Mouse (Mus musculus) embryonic facial prominence, embryonic 14.5 days (tissue): Measurements from ENCODE around the gene Abhd16b. TPM values are rescaled to one million over a fixed set of nuclear protein-coding genes. Genes with fewer than 3 reads are reported as not detected.

ENCODE experiments used
- ATAC-seq: fragments of 200-750 bp; cut with Nextera tagmentation; 2 replicates; pipeline ENCODE4 v1.8.0; 2017; ENCODE audit warnings: low read depth, moderate number of reproducible peaks, moderate TSS enrichment
- DNase-seq: peaks from one replicate; pipeline ENCODE4 v3.0.0-alpha.2; 2015; ENCODE audit warnings: low spot score
- H3K27ac ChIP-seq: fragments of 300-500 bp; sonication (generic); replicated peaks from 2 replicates; pipeline ENCODE4 v1.5.1; 2014; ENCODE audit warnings: low read depth, mild to moderate bottlenecking, low read length, moderate library complexity
- H3K27me3 ChIP-seq: fragments of 300-500 bp; sonication (generic); replicated peaks from 2 replicates; pipeline ENCODE4 v1.6.1; 2014; ENCODE audit warnings: low read length; ENCODE audit not compliant: control insufficient read depth, insufficient read depth
- H3K36me3 ChIP-seq: fragments of 300-500 bp; sonication (generic); 2 replicates; pipeline ENCODE4 v1.6.1; 2014; ENCODE audit warnings: low read length, mixed read lengths; ENCODE audit not compliant: control insufficient read depth, insufficient read depth
- H3K4me1 ChIP-seq: fragments of 300-500 bp; sonication (generic); 2 replicates; pipeline ENCODE4 v1.6.1; 2014; ENCODE audit warnings: antibody characterized with exemption, low read length; ENCODE audit not compliant: control insufficient read depth, insufficient read depth
- H3K4me2 ChIP-seq: fragments of 300-500 bp; sonication (generic); 2 replicates; pipeline ENCODE4 v1.6.1; 2014; ENCODE audit warnings: low read depth, mild to moderate bottlenecking, low read length, moderate library complexity, mixed read lengths
- H3K4me3 ChIP-seq: fragments of 300-500 bp; sonication (generic); 2 replicates; pipeline ENCODE4 v1.5.1; 2014; ENCODE audit warnings: low read depth, mild to moderate bottlenecking, low read length
- H3K9ac ChIP-seq: fragments of 300-500 bp; sonication (generic); 2 replicates; pipeline ENCODE4 v1.6.1; 2014; ENCODE audit warnings: low read depth, mild to moderate bottlenecking, low read length, moderate library complexity, mixed read lengths
- H3K9me3 ChIP-seq: fragments of 300-500 bp; sonication (generic); 2 replicates; pipeline ENCODE4 v1.6.1; 2016; ENCODE audit warnings: low read length; ENCODE audit not compliant: control insufficient read depth
- WGBS: fragments of 180-500 bp; shearing (Covaris S2); extraction: QIAGEN DNeasy Blood & Tissue Kit; methylation state at CpG from one replicate; pipeline ENCODE4 v1.1.7; 2014; 5-methylcytosine and 5-hydroxymethylcytosine counted together
- polyA plus RNA-seq: library from polyadenylated mRNA; unstranded; fragments of >200 nt; fragmentation: Nextera tagmentation; extraction: Ambion mirVana; gene quantifications from 2 replicates; pipeline ENCODE4 v1.2.1, GENCODE M21; 2014

Gene Abhd16b
- polyA plus RNA-seq, 1 experiment from 2014 or later, result 0.21 TPM

DNA sequence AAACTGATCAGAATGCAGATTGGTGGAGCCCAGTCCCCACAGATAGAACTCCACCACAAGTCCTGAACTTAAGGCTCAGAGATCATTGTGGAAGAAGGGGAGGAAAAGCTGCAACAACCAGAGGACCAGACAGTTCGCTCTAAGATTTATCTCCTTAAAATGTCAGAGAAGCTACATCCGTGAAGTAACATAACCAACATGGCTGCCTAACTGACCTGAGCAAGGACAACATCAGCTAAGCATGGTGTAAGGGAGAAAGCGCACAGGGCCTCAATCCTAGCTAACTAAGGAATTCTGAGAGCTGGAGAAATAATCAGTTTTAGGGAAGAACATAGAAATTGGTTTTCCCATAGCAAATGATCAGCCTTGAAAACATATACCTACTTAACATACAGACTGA lies 26.2 kb downstream of the Abhd16b start:
- Histone ChIP-seq H3K4me3 (peak overlapping the region; percentile 94), H3K4me1 (peaks cover 14% of the 10 kb centered on the region), H3K4me2 (peak overlapping the region; percentile 62), H3K27ac (peak overlapping the region; percentile 97), H3K9me3 (no peaks in the 10 kb centered on the region), H3K27me3 (no peaks in the 10 kb centered on the region), H3K36me3 (peaks cover 41% of the 10 kb centered on the region), H3K9ac (peak overlapping the region; percentile 94)
- WGBS, result 73% methylated on average over 3 of the region's 3 CpGs
- DNase-seq, result no peak
- no peak for ATAC-seq

GRCm38 (mm10) chr2:181520118-181520935 lies 27.3 kb downstream of the Abhd16b start, which contains the start of gene Dnajc5:
Dnajc5 (plus strand) TSS chr2:181520485.
- under 1% methylated on average over 67 of the region's 74 CpGs for WGBS
- Histone ChIP-seq H3K4me2 (peak within 1 kb of the TSS; percentile 62), H3K9ac (peak within 1 kb of the TSS; percentile 94), H3K4me3 (peak within 1 kb of the TSS; percentile 94), H3K9me3 (no peaks in the 10 kb centered on the region), H3K36me3 (peaks cover 31% of the 10 kb centered on the region), H3K4me1 (peaks cover 14% of the 10 kb centered on the region), H3K27me3 (no peaks in the 10 kb centered on the region), H3K27ac (peak within 1 kb of the TSS; percentile 97)
- ATAC-seq (peak; percentile 99), DNase-seq (peak; percentile 99)

- H3K9ac ChIP-seq, result peak overlapping the region; percentile 94
- WGBS, result 0% methylated on average over 17 of the region's 17 CpGs
- peak overlapping the region; percentile 97 for H3K27ac ChIP-seq
- peaks cover 14% of the 10 kb centered on the region for H3K4me1 ChIP-seq
- peak overlapping the region; percentile 62 for H3K4me2 ChIP-seq
- DNase-seq, result no peak
- no peak for ATAC-seq
- H3K27me3 ChIP-seq, result no peaks in the 10 kb centered on the region
- H3K4me3 ChIP-seq, result peak overlapping the region; percentile 94
- H3K36me3 ChIP-seq, result peaks cover 25% of the 10 kb centered on the region
- no peaks in the 10 kb centered on the region for H3K9me3 ChIP-seq
Measured at GRCm38 (mm10) chr2:181520936-181521227, 27.9 kb downstream of the Abhd16b start.

GRCm38 (mm10) chr2:181521491-181521890 lies 28.5 kb downstream of the Abhd16b start:
- peak overlapping the region; percentile 94 for H3K4me3 ChIP-seq
- H3K4me2 ChIP-seq, result peak overlapping the region; percentile 62
- H3K27me3 ChIP-seq, result no peaks in the 10 kb centered on the region
- DNase-seq (no peak), ATAC-seq (no peak)
- peaks cover 21% of the 10 kb centered on the region for H3K36me3 ChIP-seq
- no peaks in the 10 kb centered on the region for H3K9me3 ChIP-seq
- peaks cover 14% of the 10 kb centered on the region for H3K4me1 ChIP-seq
- peak overlapping the region; percentile 94 for H3K9ac ChIP-seq
- WGBS, result 52% methylated on average over 10 of the region's 10 CpGs
- H3K27ac ChIP-seq, result no peak overlapping the region

DNA sequence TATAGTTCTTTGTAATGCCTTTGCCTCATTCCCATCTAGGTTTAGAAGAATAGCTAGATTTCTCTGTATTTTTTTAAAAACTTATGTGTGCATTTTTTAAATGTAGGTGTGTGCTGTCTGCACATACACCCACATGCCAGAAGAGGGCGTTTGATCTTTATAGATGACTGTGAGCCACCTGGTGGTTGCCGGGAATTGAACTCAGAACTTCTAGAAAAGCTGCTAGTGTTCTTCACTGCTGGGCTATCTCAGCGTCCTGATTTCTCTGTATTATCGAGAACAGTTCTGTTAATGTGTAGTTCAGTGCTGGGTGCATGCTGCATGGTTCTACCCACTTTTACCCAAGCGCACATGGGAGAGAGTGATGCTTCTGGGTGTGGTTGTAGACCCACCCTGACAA lies 29.8 kb downstream of the Abhd16b start:
- Histone ChIP-seq H3K4me3 (no peak overlapping the region), H3K36me3 (peaks cover 13% of the 10 kb centered on the region; the same call in 1 of the 2 replicates), H3K4me1 (peaks cover 14% of the 10 kb centered on the region), H3K9ac (no peak overlapping the region), H3K4me2 (no peak overlapping the region), H3K27ac (no peak overlapping the region), H3K9me3 (no peaks in the 10 kb centered on the region), H3K27me3 (no peaks in the 10 kb centered on the region)
- 71% methylated on average over 5 of the region's 5 CpGs for WGBS
- DNase-seq, result no peak
- no peak for ATAC-seq

- peaks cover 34% of the 10 kb centered on the region for H3K36me3 ChIP-seq
- H3K9ac ChIP-seq, result no peak overlapping the region
- no peak overlapping the region for H3K27ac ChIP-seq
- peaks cover 4% of the 10 kb centered on the region for H3K4me1 ChIP-seq
- DNase-seq, result peak; percentile 29
- ATAC-seq, result no peak
- H3K9me3 ChIP-seq, result peaks cover 13% of the 10 kb centered on the region
- H3K27me3 ChIP-seq, result no peaks in the 10 kb centered on the region
- no peak overlapping the region for H3K4me3 ChIP-seq
- no peak overlapping the region for H3K4me2 ChIP-seq
- 86% methylated on average over 5 of the region's 5 CpGs for WGBS
Measured at GRCm38 (mm10) chr2:181525526-181525925, 32.5 kb downstream of the Abhd16b start.

DNA sequence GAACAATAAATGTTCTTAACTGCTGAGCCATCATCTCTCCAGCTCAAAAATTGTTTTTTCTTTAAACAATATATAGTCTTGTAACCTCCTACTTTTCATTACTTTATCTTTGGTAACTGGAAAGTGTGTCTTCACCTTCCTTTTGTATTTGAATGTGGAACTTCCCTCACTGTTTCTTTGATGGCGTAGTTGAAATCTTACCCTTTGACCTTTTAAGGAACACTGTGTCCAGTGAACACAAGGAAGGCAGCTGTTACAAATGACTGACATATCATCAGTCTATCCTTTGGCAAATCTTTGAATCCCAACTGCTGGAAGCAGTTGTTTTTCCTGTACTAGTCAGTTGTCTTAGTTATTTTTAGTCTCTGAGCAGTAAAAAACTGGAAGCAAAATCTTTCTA lies 36.1 kb downstream of the Abhd16b start:
- ATAC-seq, result no peak
- H3K27me3 ChIP-seq, result no peaks in the 10 kb centered on the region
- H3K4me1 ChIP-seq, result no peaks in the 10 kb centered on the region
- H3K36me3 ChIP-seq, result peaks cover 48% of the 10 kb centered on the region
- H3K4me3 ChIP-seq, result no peak overlapping the region
- 91% methylated on average over 1 of the region's 1 CpGs for WGBS
- H3K27ac ChIP-seq, result no peak overlapping the region
- no peak overlapping the region for H3K9ac ChIP-seq
- DNase-seq, result no peak
- peaks cover 25% of the 10 kb centered on the region for H3K9me3 ChIP-seq
- no peak overlapping the region for H3K4me2 ChIP-seq

DNA sequence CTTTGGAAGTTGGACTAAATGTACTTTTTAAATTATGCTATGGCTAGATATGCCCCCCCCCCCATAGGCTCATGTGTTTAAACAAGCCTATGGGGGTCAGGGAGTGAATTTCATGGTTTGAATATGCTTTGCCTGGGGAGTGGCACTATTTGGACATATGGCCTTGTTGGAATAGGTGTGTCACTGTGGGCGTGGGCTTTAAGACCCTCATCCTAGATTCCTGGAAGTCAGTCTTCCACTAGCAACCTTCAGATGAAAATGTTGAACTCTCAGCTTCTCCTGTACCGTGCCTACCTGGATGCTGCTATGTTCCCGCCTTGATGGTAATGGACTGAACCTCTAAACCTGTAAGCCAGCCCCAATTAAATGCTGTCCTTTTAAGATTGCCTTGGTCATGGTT lies 39.6 kb downstream of the Abhd16b start:
- H3K27ac ChIP-seq, result no peak overlapping the region
- H3K9me3 ChIP-seq, result peaks cover 25% of the 10 kb centered on the region
- 96% methylated on average over 3 of the region's 3 CpGs for WGBS
- ATAC-seq (no peak), DNase-seq (no peak)
- peaks cover 42% of the 10 kb centered on the region for H3K36me3 ChIP-seq
- no peaks in the 10 kb centered on the region for H3K27me3 ChIP-seq
- H3K9ac ChIP-seq, result no peak overlapping the region
- H3K4me3 ChIP-seq, result no peak overlapping the region
- H3K4me1 ChIP-seq, result no peaks in the 10 kb centered on the region
- H3K4me2 ChIP-seq, result no peak overlapping the region

- Histone ChIP-seq H3K9ac (no peak overlapping the region), H3K4me3 (no peak overlapping the region), H3K4me2 (no peak overlapping the region), H3K9me3 (0 out of 2 replicates have a peak, but pooled peaks cover 3% of the 10 kb centered on the region), H3K27me3 (no peaks in the 10 kb centered on the region), H3K4me1 (no peaks in the 10 kb centered on the region), H3K27ac (no peak overlapping the region), H3K36me3 (peaks cover 22% of the 10 kb centered on the region; the same call in 1 of the 2 replicates)
- 91% methylated on average over 2 of the region's 2 CpGs for WGBS
- no peak for ATAC-seq
- DNase-seq, result no peak
Measured at GRCm38 (mm10) chr2:181536410-181536809, 43.4 kb downstream of the Abhd16b start.
